In genomic region chr11:60942263-60943015, GRCm38 (mm10) we compare ENCODE assay signal across 16 mouse cellular contexts. TPM values are rescaled to one million over a fixed set of nuclear protein-coding genes. Genes with fewer than 3 reads are reported as not detected.
DNase-seq lines count a peak whose midpoint lies in the region; ATAC-seq and TF ChIP-seq lines count a peak whose summit lies in the region.
"Had no signal": no experiment of that assay in that cellular context is flagged by ENCODE, and none has a peak within 500 bp of the region (broad histone marks: within the 10 kb centered on the region; RNA-seq: fewer than 3 reads in every experiment).

No protein-coding gene starts in this region.

- TF ChIP-seq POLR2A in heart, adult 2 months (IDR thresholded peaks at IDR 0.05; ENCODE audit: insufficient read depth, low read depth, low read length): no peak

- H3K4me3 ChIP-seq in heart, embryonic 14.5 days (ENCODE audit: control insufficient read depth in 1 of 2, insufficient read depth in 1 of 2, low read depth in 1 of 2, low read length in 2 of 2): no peak overlapping the region
- H3K4me3 ChIP-seq in heart, adult 2 months: no peak overlapping the region
- H3K4me3 ChIP-seq in liver, embryonic 11.5 days (ENCODE audit: low read depth, low read length): 0 out of 2 replicates have a peak overlapping the region, but pooled peaks have one; percentile 3
- H3K4me3 ChIP-seq: hindbrain, embryonic 15.5 days; layer of hippocampus, adult 2 months; megakaryocyte, embryonic 14.5 days; myocyte had no signal

- peaks cover 55% of the 10 kb centered on the region for H3K36me3 ChIP-seq in heart, embryonic 14.5 days (ENCODE audit: control insufficient read depth, insufficient read depth, low read length)
- H3K36me3 ChIP-seq in heart, adult 2 months (ENCODE audit: control insufficient read depth, insufficient read depth, low read length): no peaks in the 10 kb centered on the region
- peaks cover 28% of the 10 kb centered on the region for H3K36me3 ChIP-seq in liver, embryonic 11.5 days (ENCODE audit: control insufficient read depth, insufficient read depth, low read length)

- peak overlapping the region; percentile 21; the same call in 1 of the 2 replicates for H3K9ac ChIP-seq in heart, embryonic 14.5 days (ENCODE audit: low read length)
- H3K9ac ChIP-seq in heart, adult 2 months (ENCODE audit: low read depth, low read length): no peak overlapping the region
- H3K9ac ChIP-seq in liver, embryonic 11.5 days (ENCODE audit: low read depth, low read length): no peak overlapping the region; the same call in 1 of the 2 replicates
- H3K9ac ChIP-seq: hindbrain, embryonic 15.5 days; lung, embryonic 14.5 days had no signal

- peaks cover 36 to 46% of the 10 kb centered on the region in 2 experiments for H3K4me1 ChIP-seq in heart, embryonic 14.5 days (ENCODE audit: control insufficient read depth in 2 of 2, insufficient read depth in 2 of 2, low read length in 2 of 2)
- H3K4me1 ChIP-seq in heart, adult 2 months (ENCODE audit: control insufficient read depth, insufficient read depth, low read length): peaks cover 13% of the 10 kb centered on the region
- H3K4me1 ChIP-seq in liver, embryonic 11.5 days (replicated peaks; ENCODE audit: control insufficient read depth, insufficient read depth, low read length): peaks cover 36% of the 10 kb centered on the region
- H3K4me1 ChIP-seq: hindbrain, embryonic 15.5 days had no signal

- DNase-seq in heart, adult 2 months: no peak
- peak; percentile 1 for DNase-seq in ovary, postnatal 36 days (ENCODE audit: low spot score)
- no peak for DNase-seq in ovary, postnatal 10 days (ENCODE audit: low spot score)
- DNase-seq in liver, embryonic 11.5 days (ENCODE audit: low spot score): no peak
- no peak for DNase-seq in adrenal gland, postnatal 4 days (ENCODE audit: low spot score in 2 of 2)
- DNase-seq in adrenal gland, postnatal 10 days: no peak
- DNase-seq: cerebellum, postnatal 36 days; lung, embryonic 14.5 days; right cerebral cortex, postnatal 4 days; thymus, postnatal 25 days had no signal

- ATAC-seq in heart, embryonic 14.5 days (ENCODE audit: insufficient number of reproducible peaks, insufficient read depth, low FRiP score, low read depth): no peak
- peak; percentile 92 for ATAC-seq in liver, embryonic 11.5 days (replicated peaks; ENCODE audit: low FRiP score)
- ATAC-seq: CD4-positive, CD25-positive, alpha-beta regulatory T cell, adult 4 months had no signal

- peak overlapping the region; percentile 40 to 57; a peak in 1 of 4 replicates for H3K27ac ChIP-seq in heart, embryonic 14.5 days (replicated peaks in 1 of 2; ENCODE audit: control insufficient read depth in 1 of 2, insufficient read depth in 1 of 2, low read depth in 2 of 2, low read length in 2 of 2)
- H3K27ac ChIP-seq in heart, adult 2 months: no peak overlapping the region
- peak overlapping the region; percentile 46; the same call in 1 of the 2 replicates for H3K27ac ChIP-seq in liver, embryonic 11.5 days (ENCODE audit: low read depth, low read length)
- H3K27ac ChIP-seq: hindbrain, embryonic 15.5 days; layer of hippocampus, adult 2 months had no signal

- no peak for TF ChIP-seq CTCF in heart, adult 2 months (IDR thresholded peaks at IDR 0.05)

- H3K9me3 ChIP-seq in heart, embryonic 14.5 days (ENCODE audit: control insufficient read depth, low read length): no peaks in the 10 kb centered on the region
- H3K9me3 ChIP-seq in liver, embryonic 11.5 days (ENCODE audit: control insufficient read depth, low read length): no peaks in the 10 kb centered on the region
- H3K9me3 ChIP-seq: hindbrain, embryonic 15.5 days; megakaryocyte, embryonic 14.5 days had no signal

- no peaks in the 10 kb centered on the region for H3K27me3 ChIP-seq in heart, embryonic 14.5 days (ENCODE audit: control insufficient read depth, insufficient read depth, low read length)
- H3K27me3 ChIP-seq in heart, adult 2 months (ENCODE audit: control insufficient read depth, insufficient read depth, low read length): no peaks in the 10 kb centered on the region
- H3K27me3 ChIP-seq in liver, embryonic 11.5 days (replicated peaks; ENCODE audit: control insufficient read depth, insufficient read depth, low read length): no peaks in the 10 kb centered on the region
- H3K27me3 ChIP-seq: hindbrain, embryonic 15.5 days; megakaryocyte, embryonic 14.5 days had no signal

- H3K79me2 ChIP-seq in heart, adult 2 months (replicated peaks; ENCODE audit: control insufficient read depth, insufficient read depth, low read length): peaks cover 2% of the 10 kb centered on the region; the same call in 1 of the 2 replicates

- no peak for TF ChIP-seq EP300 in heart, adult 2 months (IDR thresholded peaks at IDR 0.05; ENCODE audit: insufficient read depth, low read depth, low read length)

- intact Hi-C loops in heart, adult 2 months (cut with DNase I): no loop called here

- H3K4me2 ChIP-seq in heart, embryonic 14.5 days (ENCODE audit: low read length): peak overlapping the region; percentile 42
- H3K4me2 ChIP-seq in liver, embryonic 11.5 days: peak overlapping the region; percentile 46
- H3K4me2 ChIP-seq: hindbrain, embryonic 15.5 days; lung, embryonic 14.5 days had no signal

- 68% methylated on average over 9 of the region's 9 CpGs for WGBS in heart, embryonic 14.5 days
- WGBS in heart, adult 2 months: 77% methylated on average over 9 of the region's 9 CpGs
- 66% methylated on average over 9 of the region's 9 CpGs for whole genome bisulfite sequencing in liver, embryonic 11.5 days

RNA-seq across cellular contexts. Expression of gene Map2k3, which starts 10.6 kb away (rescaled TPM):
- polyA plus RNA-seq in heart, embryonic 14.5 days (2014; fragmentation: Nextera tagmentation; extraction: Ambion mirVana): 59.2 and 62.6 TPM in 2 replicates
- 10 to 100 TPM; 71.1 to 79.3 TPM for total RNA-seq in heart, adult 2 months (2021)
- polyA plus RNA-seq in heart, adult 2 months (2012; rRNA removed): 56.5 and 56.7 TPM in 2 replicates
- polyA plus RNA-seq in liver, embryonic 11.5 days (2014; fragmentation: Nextera tagmentation; extraction: Ambion mirVana): 132 and 136 TPM in 2 replicates
- 10 to 100 TPM; 92.4 to 93.9 TPM for total RNA-seq in adrenal gland, postnatal 4 days (2021)
- total RNA-seq in adrenal gland, postnatal 10 days (2021): 10 to 100 TPM; 64.6 to 81.5 TPM

RNA-seq across cellular contexts. Expression of gene Natd1, which starts 27.9 kb away (rescaled TPM):
- 20.4 and 21.1 TPM in 2 replicates for polyA plus RNA-seq in heart, embryonic 14.5 days (2014; fragmentation: Nextera tagmentation; extraction: Ambion mirVana)
- total RNA-seq in heart, adult 2 months (2021): 10 to 100 TPM; 11.4 to 13.4 TPM
- polyA plus RNA-seq in heart, adult 2 months (2012; rRNA removed): 15.6 and 20.0 TPM in 2 replicates
- 11.2 and 13.3 TPM in 2 replicates for polyA plus RNA-seq in liver, embryonic 11.5 days (2014; fragmentation: Nextera tagmentation; extraction: Ambion mirVana)
- total RNA-seq in adrenal gland, postnatal 4 days (2021): 10 to 100 TPM; 30.8 TPM
- total RNA-seq in adrenal gland, postnatal 10 days (2021): 10 to 100 TPM; 21.4 to 28.0 TPM
